Mouse (Mus musculus): ENCODE data around the gene Olfr1189.
"Not testable (repeated sequence)": the region's sequence is repeated elsewhere in the genome, so short reads cannot be mapped to it uniquely, and the experiment has no call there.

Olfr1189 gene

DNA sequence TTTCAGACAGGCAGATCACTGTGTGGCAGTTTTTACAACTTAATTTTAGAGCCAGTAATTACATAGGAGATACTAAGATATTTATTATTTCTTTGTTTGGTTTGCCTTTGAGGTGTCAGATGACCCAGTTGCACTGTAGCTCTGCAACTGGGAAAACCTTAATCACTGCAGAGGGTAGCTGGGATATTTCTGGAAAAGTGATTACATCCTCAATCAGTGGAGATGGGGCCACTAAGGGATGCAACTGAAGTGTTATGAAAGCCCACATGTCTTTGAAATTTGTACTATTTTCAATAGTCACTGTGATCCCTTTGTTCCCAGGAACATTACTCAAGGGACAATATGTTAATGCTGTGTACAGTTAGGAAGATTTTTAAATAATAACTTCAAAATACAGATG is at the start of gene Olfr1189:
Olfr1189 (plus strand) TSS at position 301 of the 400 bp plus-strand sequence.
- no peak for DNase-seq

DNA sequence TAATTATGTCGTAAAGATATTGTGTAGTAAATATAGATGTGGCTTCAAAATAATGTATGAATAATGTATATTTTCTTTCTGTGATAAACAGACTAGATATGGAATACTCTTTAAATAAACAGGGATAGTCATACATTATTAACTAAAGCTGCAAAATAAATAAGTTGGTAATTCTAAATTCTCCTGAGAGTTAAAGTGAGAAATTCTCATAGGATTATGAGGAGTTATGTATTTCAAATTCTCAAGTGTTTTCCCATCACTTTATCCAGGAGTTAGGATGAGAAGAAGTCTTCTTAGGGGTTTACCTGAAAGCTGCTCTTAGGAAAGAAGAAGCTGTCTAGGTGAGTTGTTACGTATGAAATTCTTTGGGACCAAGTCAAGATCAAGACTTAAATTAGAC is 29.6 kb upstream of the Olfr1189 start, which contains the start of gene Olfr1188:
Olfr1188 (plus strand) TSS at position 301 of the 400 bp plus-strand sequence.
- no peak for DNase-seq

- not testable (repeated sequence) for DNase-seq
Measured at GRCm38 (mm10) chr2:88572696-88573095, 13.6 kb upstream of the Olfr1189 start.

DNA sequence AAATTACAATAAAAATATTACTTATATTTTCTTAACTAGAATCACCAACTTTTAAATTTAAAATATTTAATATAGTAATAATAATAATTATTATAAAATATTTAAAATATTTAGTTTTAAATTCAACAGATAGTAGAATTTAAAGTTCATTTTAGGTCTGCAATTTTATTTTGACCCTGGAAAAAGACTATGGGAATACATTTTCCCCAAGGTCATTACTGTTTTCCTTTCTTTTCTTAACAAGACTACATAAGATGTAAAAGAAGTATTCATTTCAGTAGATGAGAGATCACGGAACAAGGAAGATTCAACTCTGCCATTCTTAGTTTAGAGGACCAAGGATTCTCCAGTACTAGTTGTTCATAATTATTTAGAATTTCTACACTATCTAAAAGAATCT is 54.0 kb downstream of the Olfr1189 start, which contains the start of gene Olfr1191-ps1:
Olfr1191-ps1 (plus strand) TSS at position 301 of the 400 bp plus-strand sequence.
- not testable (repeated sequence) for DNase-seq

Data from right cerebral cortex, adult 18-20 months (tissue).